Mouse (Mus musculus) erythroid progenitor cell, adult 5-6 weeks (primary cell): Measurements from ENCODE around the gene Map3k14. TPM values are rescaled to one million over a fixed set of nuclear protein-coding genes. Genes with fewer than 3 reads are reported as not detected.

ENCODE experiments used
- total RNA-seq, 2 experiments: library from RNA; stranded (forward) in 1 of 2; stranded (reverse) in 1 of 2; fragments of 150-400 nt in 1 of 2; fragments of 186-747, 209-891 nt in 1 of 2; gene quantifications; 2 replicates each; pipeline versions ENCODE4 v1.2.3 to v1.2.4; 2015 to 2017; ENCODE audit warnings: low replicate concordance in 2 of 2

Gene Map3k14
- total RNA-seq, 2 experiments from 2014 or later: 3.8 TPM

Other genes starting within 250 kb of the Map3k14 start
- gene Nmt1, start 239.3 kb downstream of the Map3k14 start, total RNA-seq (2015; ENCODE audit: low replicate concordance): 25.2 and 31.0 TPM in 2 replicates
- 27.1 and 35.8 TPM in 2 replicates for gene Nmt1, start 239.3 kb downstream of the Map3k14 start, total RNA-seq (2017; ENCODE audit: low replicate concordance)
- gene Dcakd, start 239.1 kb downstream of the Map3k14 start, total RNA-seq (2015; ENCODE audit: low replicate concordance): 6.8 and 13.4 TPM in 2 replicates
- 4.4 and 10.7 TPM in 2 replicates for gene Dcakd, start 239.1 kb downstream of the Map3k14 start, total RNA-seq (2017; ENCODE audit: low replicate concordance)
- 1.4 TPM in 1 of 2 replicates, not detected in the other for gene Plcd3, start 165.8 kb downstream of the Map3k14 start, total RNA-seq (2015; ENCODE audit: low replicate concordance)
- gene Plcd3, start 165.8 kb downstream of the Map3k14 start, total RNA-seq (2017; ENCODE audit: low replicate concordance): 3.1 TPM in 1 of 2 replicates, not detected in the other
- 13.4 and 21.6 TPM in 2 replicates for gene Acbd4, start 165.8 kb downstream of the Map3k14 start, total RNA-seq (2015; ENCODE audit: low replicate concordance)
- 25.6 and 60.5 TPM in 2 replicates for gene Acbd4, start 165.8 kb downstream of the Map3k14 start, total RNA-seq (2017; ENCODE audit: low replicate concordance)
- 7.5 and 14.1 TPM in 2 replicates for gene Hexim1, start 151.2 kb downstream of the Map3k14 start, total RNA-seq (2015; ENCODE audit: low replicate concordance)
- gene Hexim1, start 151.2 kb downstream of the Map3k14 start, total RNA-seq (2017; ENCODE audit: low replicate concordance): 20.8 and 26.7 TPM in 2 replicates
- 1.8 and 3.8 TPM in 2 replicates for gene Hexim2, start 135.0 kb downstream of the Map3k14 start, total RNA-seq (2015; ENCODE audit: low replicate concordance)
- gene Hexim2, start 135.0 kb downstream of the Map3k14 start, total RNA-seq (2017; ENCODE audit: low replicate concordance): 5.9 and 13.0 TPM in 2 replicates
- gene Fmnl1, start 96.4 kb downstream of the Map3k14 start, total RNA-seq (2015; ENCODE audit: low replicate concordance): 33.2 and 49.9 TPM in 2 replicates
- gene Fmnl1, start 96.4 kb downstream of the Map3k14 start, total RNA-seq (2017; ENCODE audit: low replicate concordance): 9.2 and 22.3 TPM in 2 replicates
- gene 1700023F06Rik, start 58.9 kb downstream of the Map3k14 start, total RNA-seq (2015; ENCODE audit: low replicate concordance): 6.3 TPM in 1 of 2 replicates, not detected in the other
- not detected in 2 replicates for gene 1700023F06Rik, start 58.9 kb downstream of the Map3k14 start, total RNA-seq (2017; ENCODE audit: low replicate concordance)
- not detected in 2 replicates for gene Spata32, start 49.0 kb downstream of the Map3k14 start, total RNA-seq (2015; ENCODE audit: low replicate concordance)
- not detected in 2 replicates for gene Spata32, start 49.0 kb downstream of the Map3k14 start, total RNA-seq (2017; ENCODE audit: low replicate concordance)
- gene Arhgap27, start 96.2 kb upstream of the Map3k14 start, total RNA-seq (2015; ENCODE audit: low replicate concordance): 2.1 and 7.6 TPM in 2 replicates
- 3.0 and 4.8 TPM in 2 replicates for gene Arhgap27, start 96.2 kb upstream of the Map3k14 start, total RNA-seq (2017; ENCODE audit: low replicate concordance)
- 15.1 and 18.0 TPM in 2 replicates for gene Plekhm1, start 145.2 kb upstream of the Map3k14 start, total RNA-seq (2015; ENCODE audit: low replicate concordance)
- gene Plekhm1, start 145.2 kb upstream of the Map3k14 start, total RNA-seq (2017; ENCODE audit: low replicate concordance): 4.2 and 5.5 TPM in 2 replicates
- gene Lrrc37a, start 237.1 kb upstream of the Map3k14 start, total RNA-seq (2015; ENCODE audit: low replicate concordance): not detected in 2 replicates
- not detected in 2 replicates for gene Lrrc37a, start 237.1 kb upstream of the Map3k14 start, total RNA-seq (2017; ENCODE audit: low replicate concordance)